ENCODE assay signal across 30 mouse cellular contexts in the genomic region with DNA sequence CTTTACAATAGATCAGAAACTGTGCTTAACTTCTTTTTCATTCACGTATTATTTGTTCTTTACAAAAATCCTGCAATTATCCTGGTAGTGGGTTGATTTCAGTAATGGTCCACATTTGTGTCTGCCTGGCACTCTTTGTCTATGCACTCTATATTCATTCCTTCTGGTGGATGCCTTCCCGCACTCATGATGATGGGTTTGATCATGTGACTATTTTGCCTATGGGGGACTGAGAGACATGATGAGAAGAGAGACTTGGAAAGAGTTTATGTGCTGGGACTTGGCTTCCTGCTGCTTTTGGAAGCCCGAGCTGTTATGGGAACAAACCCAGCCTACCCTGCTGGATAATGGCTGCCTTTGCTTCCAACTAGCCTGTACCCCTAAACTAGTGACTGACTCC.
"Had no signal": no experiment of that assay in that cellular context is flagged by ENCODE, and none has a peak within 500 bp of the region (broad histone marks: within the 10 kb centered on the region; RNA-seq: fewer than 3 reads in every experiment).

No protein-coding gene starts in this region.

- H3K36me3 ChIP-seq: heart, embryonic 13.5 days; heart, embryonic 15.5 days; hindbrain, embryonic 10.5 days; hindbrain, embryonic 12.5 days; intestine, embryonic 15.5 days; limb, embryonic 10.5 days; limb, embryonic 12.5 days; liver, embryonic 13.5 days; liver, embryonic 15.5 days had no signal

- H3K9me3 ChIP-seq: heart, embryonic 13.5 days; heart, embryonic 15.5 days; hindbrain, embryonic 10.5 days; hindbrain, embryonic 12.5 days; intestine, embryonic 15.5 days; limb, embryonic 10.5 days; limb, embryonic 12.5 days; liver, embryonic 15.5 days had no signal

- H3K27ac ChIP-seq: heart, adult 2 months; heart, embryonic 13.5 days; heart, embryonic 15.5 days; hindbrain, embryonic 10.5 days; hindbrain, embryonic 12.5 days; hindbrain, embryonic 14.5 days; intestine, embryonic 15.5 days; layer of hippocampus, adult 2 months; left cerebral cortex, adult 2 months; limb, embryonic 10.5 days; limb, embryonic 12.5 days; liver, embryonic 13.5 days; liver, embryonic 15.5 days had no signal

- H3K4me1 ChIP-seq: heart, embryonic 13.5 days; heart, embryonic 15.5 days; hindbrain, embryonic 10.5 days; hindbrain, embryonic 12.5 days; intestine, embryonic 15.5 days; limb, embryonic 10.5 days; limb, embryonic 12.5 days; liver, embryonic 13.5 days; liver, embryonic 15.5 days had no signal

- H3K4me2 ChIP-seq: heart, embryonic 11.5 days; heart, embryonic 13.5 days; heart, embryonic 15.5 days; hindbrain, embryonic 12.5 days; hindbrain, embryonic 14.5 days; intestine, embryonic 15.5 days; limb, embryonic 12.5 days; liver, embryonic 11.5 days; liver, embryonic 13.5 days; liver, embryonic 15.5 days had no signal

- H3K4me3 ChIP-seq: heart, adult 2 months; heart, embryonic 13.5 days; heart, embryonic 15.5 days; hindbrain, embryonic 10.5 days; hindbrain, embryonic 12.5 days; intestine, embryonic 15.5 days; layer of hippocampus, adult 2 months; left cerebral cortex, adult 2 months; limb, embryonic 10.5 days; limb, embryonic 12.5 days; liver, embryonic 13.5 days; liver, embryonic 15.5 days had no signal

- H3K9ac ChIP-seq: heart, embryonic 13.5 days; heart, embryonic 15.5 days; hindbrain, embryonic 12.5 days; hindbrain, embryonic 14.5 days; intestine, embryonic 15.5 days; limb, embryonic 12.5 days; liver, embryonic 13.5 days; liver, embryonic 15.5 days; liver, postnatal 0 days had no signal

- DNase-seq: gastrocnemius, postnatal 14 days; gastrocnemius, postnatal 36 days; heart, adult 11 months; heart, adult 2 months; heart, postnatal 14 days; heart, postnatal 36 days; kidney, adult 18-20 months; kidney, adult 8-10 months; kidney, postnatal 10 days; kidney, postnatal 25 days; kidney, postnatal 4 days; liver; liver, embryonic 13.5 days; liver, postnatal 0 days had no signal

- H3K27me3 ChIP-seq: heart, embryonic 13.5 days; heart, embryonic 15.5 days; hindbrain, embryonic 12.5 days; intestine, embryonic 15.5 days; limb, embryonic 12.5 days; liver, embryonic 13.5 days; liver, embryonic 15.5 days had no signal

- ATAC-seq: hindbrain, embryonic 16.5 days; inflammation-experienced regulatory T-cells, adult 6 months; intestine, embryonic 15.5 days; intestine, postnatal 0 days; liver, postnatal 0 days had no signal
